Mouse (Mus musculus) midbrain, embryonic 14.5 days (tissue): ENCODE results near the gene S100pbp. TPM values are rescaled to one million over a fixed set of nuclear protein-coding genes. Genes with fewer than 3 reads are reported as not detected.

Experiments
- ATAC-seq: fragments of 200-750 bp; cut with Nextera tagmentation; 2 replicates; pipeline ENCODE4 v1.8.0; 2017; ENCODE audit warnings: moderate number of reproducible peaks, moderate library complexity; ENCODE audit not compliant: low FRiP score, low TSS enrichment
- DNase-seq: peaks from one replicate; pipeline ENCODE4 v3.0.0-alpha.2; 2015
- H3K27ac ChIP-seq: fragments of 300-500 bp; sonication (generic); replicated peaks from 2 replicates; pipeline ENCODE4 v1.5.1; 2014; ENCODE audit warnings: mild to moderate bottlenecking, low read depth, low read length, moderate library complexity
- H3K27me3 ChIP-seq: fragments of 300-500 bp; sonication (generic); 2 replicates; pipeline ENCODE4 v1.6.1; 2014; ENCODE audit warnings: low read length, control low read depth, mixed read lengths; ENCODE audit not compliant: control insufficient read depth, insufficient read depth
- H3K36me3 ChIP-seq: fragments of 300-500 bp; sonication (generic); 2 replicates; pipeline ENCODE4 v1.6.1; 2014; ENCODE audit warnings: low read length, control low read depth; ENCODE audit not compliant: control insufficient read depth, insufficient read depth
- H3K4me1 ChIP-seq: fragments of 300-500 bp; sonication (generic); 2 replicates; pipeline ENCODE4 v1.6.1; 2014; ENCODE audit warnings: mild to moderate bottlenecking, antibody characterized with exemption, low read length, control low read depth; ENCODE audit not compliant: control insufficient read depth, insufficient read depth
- H3K4me2 ChIP-seq: fragments of 300-500 bp; sonication (generic); 2 replicates; pipeline ENCODE4 v1.6.1; 2014; ENCODE audit warnings: mild to moderate bottlenecking, low read length, moderate library complexity
- H3K4me3 ChIP-seq: fragments of 300-500 bp; sonication (generic); replicated peaks from 2 replicates; pipeline ENCODE4 v1.5.1; 2014; ENCODE audit warnings: low read depth, low read length
- H3K9ac ChIP-seq: fragments of 300-500 bp; sonication (generic); replicated peaks from 2 replicates; pipeline ENCODE4 v1.6.1; 2014; ENCODE audit warnings: mild to moderate bottlenecking, low read length, moderate library complexity
- H3K9me3 ChIP-seq: fragments of 300-500 bp; sonication (generic); 2 replicates; pipeline ENCODE4 v1.6.1; 2016; ENCODE audit warnings: low read length, control low read depth, mixed read lengths; ENCODE audit not compliant: control insufficient read depth
- WGBS: fragments of 180-500 bp; shearing (Covaris S2); extraction: QIAGEN DNeasy Blood & Tissue Kit; methylation state at CpG from one replicate; pipeline ENCODE4 v1.1.7; 2014; 5-methylcytosine and 5-hydroxymethylcytosine counted together
- polyA plus RNA-seq: library from polyadenylated mRNA; unstranded; fragments of >200 nt; fragmentation: Nextera tagmentation; extraction: Ambion mirVana; gene quantifications from 2 replicates; pipeline ENCODE4 v1.2.1, GENCODE M21; 2014

S100pbp gene
- polyA plus RNA-seq, 1 experiment from 2014 or later = 23.7 TPM

DNA sequence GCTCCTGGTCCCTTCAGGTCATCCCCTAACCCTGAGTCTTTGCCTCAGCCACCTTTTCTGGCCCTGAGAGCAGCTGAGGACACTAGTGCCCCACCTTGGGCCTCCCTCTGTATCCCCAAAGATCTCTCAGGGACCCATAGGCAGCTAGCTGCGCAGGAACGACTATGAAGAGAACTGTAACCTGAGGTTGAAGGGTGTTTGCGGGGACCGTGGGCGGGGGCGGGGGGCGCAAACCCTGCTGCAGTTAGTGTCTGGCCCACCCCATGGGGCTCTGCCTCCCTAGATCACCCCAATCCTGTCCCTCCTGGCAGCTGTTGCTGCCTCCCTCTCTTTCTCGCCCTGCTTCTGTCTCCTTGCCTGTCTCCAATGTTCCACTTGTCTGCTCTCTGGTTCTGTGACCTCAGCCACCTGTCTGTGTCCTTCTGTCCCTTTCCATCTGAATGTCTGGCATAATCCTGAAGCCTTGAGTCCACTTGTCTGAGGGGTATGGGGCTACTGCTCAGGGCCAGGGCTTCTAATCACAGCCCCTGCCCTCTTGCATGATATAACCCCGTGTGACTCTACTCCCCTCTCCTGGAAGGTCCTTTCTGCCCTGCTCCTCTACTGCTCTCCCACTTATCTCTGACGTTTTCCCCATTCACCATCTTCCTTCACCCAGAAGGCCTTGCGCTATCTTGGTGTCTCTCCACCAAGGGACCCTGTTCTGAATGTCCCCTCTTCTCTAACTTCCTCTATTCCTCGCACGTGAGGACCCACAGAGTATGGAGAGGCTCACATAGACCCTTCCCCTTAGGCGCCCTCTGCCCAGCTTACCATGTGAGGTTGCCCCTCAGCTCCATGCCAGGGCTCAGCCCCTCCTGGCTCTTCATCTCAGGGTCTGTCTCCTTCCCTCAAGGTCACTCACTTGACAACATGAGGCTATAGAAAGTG lies 51.9 kb downstream of the S100pbp start:
- peak overlapping the region; percentile 97 for H3K4me2 ChIP-seq
- DNase-seq = no peak
- ATAC-seq = no peak

DNA sequence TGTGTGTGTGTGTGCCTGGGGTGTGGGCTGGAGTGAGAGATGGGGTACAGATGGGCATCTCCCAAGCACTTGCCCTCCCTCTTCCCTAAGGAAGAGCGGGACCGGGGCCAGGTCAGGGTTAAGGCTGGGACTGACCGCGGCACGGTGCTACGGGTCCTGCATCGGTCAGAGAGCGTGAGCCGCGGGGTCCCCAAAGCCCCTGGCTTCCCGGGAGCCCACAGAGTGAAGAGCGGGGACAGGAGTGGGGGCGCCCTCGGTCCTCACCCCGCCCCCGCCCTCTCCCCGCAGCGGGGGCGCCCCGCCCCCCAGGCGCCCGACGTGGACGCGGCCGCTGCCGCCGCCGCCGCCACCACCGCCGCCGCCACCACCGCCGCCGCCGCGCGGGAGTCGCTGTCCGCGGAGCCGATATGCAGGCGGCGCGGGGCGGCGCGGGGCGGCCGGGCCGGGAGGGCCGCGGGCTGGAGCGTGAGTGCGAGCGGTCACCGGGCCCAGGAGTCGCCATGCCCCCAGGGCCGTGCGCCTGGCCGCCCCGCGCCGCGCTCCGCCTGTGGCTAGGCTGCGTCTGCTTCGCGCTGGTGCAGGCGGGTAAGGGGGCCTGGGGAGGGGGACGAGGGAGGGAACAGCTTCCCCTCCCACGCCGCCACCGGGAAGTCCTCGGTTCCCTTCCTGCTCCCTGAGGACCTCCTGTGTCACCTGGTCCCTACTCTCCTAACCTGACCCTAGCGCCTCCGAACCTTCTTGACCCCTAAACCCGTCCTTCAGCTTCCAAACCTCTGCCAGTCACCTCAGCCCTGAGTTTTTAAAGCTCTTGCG lies 52.7 kb downstream of the S100pbp start, which contains the start of gene Fndc5:
Gene Fndc5, plus strand, starts transcription at position 421 of the 813 bp plus-strand sequence.
- Histone ChIP-seq H3K9me3 (no peaks in the 10 kb centered on the region), H3K4me3 (peak within 1 kb of the TSS; percentile 47), H3K4me2 (peak within 1 kb of the TSS; percentile 97), H3K4me1 (peaks cover 13% of the 10 kb centered on the region), H3K9ac (peak within 1 kb of the TSS; percentile 83), H3K27me3 (peaks cover 26% of the 10 kb centered on the region), H3K36me3 (no peaks in the 10 kb centered on the region), H3K27ac (no peak within 1 kb of the TSS)
- DNase-seq (peak; percentile 65), ATAC-seq (peak; percentile 43; the same call in 1 of the 2 replicates)
- 2% methylated on average over 49 of the region's 80 CpGs for WGBS

More for the DNA sequence above, 51.9 kb downstream of the S100pbp start:
- Histone ChIP-seq H3K4me1 (peaks cover 16% of the 10 kb centered on the region), H3K36me3 (no peaks in the 10 kb centered on the region), H3K4me3 (peak overlapping the region; percentile 47), H3K9me3 (no peaks in the 10 kb centered on the region), H3K27me3 (peaks cover 26% of the 10 kb centered on the region), H3K27ac (no peak overlapping the region), H3K9ac (peak overlapping the region; percentile 83)
- 39% methylated on average over 14 of the region's 14 CpGs for WGBS

DNA sequence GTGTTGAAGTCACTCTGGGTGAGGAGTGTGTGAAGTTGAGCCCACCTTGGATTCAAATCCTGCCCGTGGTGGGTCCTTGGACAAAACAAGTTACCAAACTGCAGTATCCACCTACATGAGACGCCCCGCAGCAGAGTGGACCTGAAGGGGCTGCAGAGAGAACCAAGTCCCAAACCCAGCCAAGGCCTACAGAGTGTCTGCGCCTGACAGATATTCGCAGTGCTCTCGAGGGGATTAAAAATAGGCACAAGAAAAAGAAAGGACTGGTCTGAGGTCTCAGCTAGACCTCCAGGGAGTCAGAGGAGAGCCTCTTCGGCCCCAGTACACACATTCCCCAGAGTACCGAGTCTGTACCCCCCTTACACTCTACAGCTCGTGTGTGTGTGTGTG lies 53.3 kb downstream of the S100pbp start:
- H3K9ac ChIP-seq = peak overlapping the region; percentile 83; the same call in 1 of the 2 replicates
- H3K27me3 ChIP-seq = peaks cover 26% of the 10 kb centered on the region
- WGBS = 27% methylated on average over 9 of the region's 9 CpGs
- peaks cover 8% of the 10 kb centered on the region; the same call in 1 of the 2 replicates for H3K4me1 ChIP-seq
- H3K27ac ChIP-seq = no peak overlapping the region
- no peak for ATAC-seq
- H3K4me3 ChIP-seq = peak overlapping the region; percentile 47
- no peak for DNase-seq
- H3K36me3 ChIP-seq = no peaks in the 10 kb centered on the region
- H3K9me3 ChIP-seq = no peaks in the 10 kb centered on the region
- peak overlapping the region; percentile 97 for H3K4me2 ChIP-seq

DNA sequence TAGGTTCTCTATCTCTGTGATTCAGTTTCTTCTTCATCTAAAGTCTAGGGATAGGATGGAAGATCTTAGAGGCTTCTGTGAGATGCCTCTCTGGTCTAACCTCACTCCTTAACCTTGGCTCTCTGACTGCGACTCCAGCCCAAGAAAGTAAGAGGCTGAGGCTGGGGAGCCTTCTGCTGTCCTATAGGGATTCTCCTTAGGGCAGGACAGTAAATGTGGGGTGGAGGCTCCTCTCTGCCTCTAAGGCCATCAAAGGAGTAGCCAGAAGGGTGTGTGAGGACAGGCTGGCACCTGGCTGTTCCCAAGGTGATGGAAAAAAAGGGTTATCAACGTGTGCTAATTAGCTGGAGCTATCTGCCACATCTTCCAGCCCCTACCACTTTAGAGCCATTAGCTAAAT lies 53.9 kb downstream of the S100pbp start:
- peaks cover 11% of the 10 kb centered on the region for H3K4me1 ChIP-seq
- whole genome bisulfite sequencing = 67% methylated on average over 2 of the region's 2 CpGs
- no peak overlapping the region for H3K4me3 ChIP-seq
- H3K9me3 ChIP-seq = no peaks in the 10 kb centered on the region
- no peak overlapping the region for H3K4me2 ChIP-seq
- H3K36me3 ChIP-seq = no peaks in the 10 kb centered on the region
- H3K27ac ChIP-seq = no peak overlapping the region
- ATAC-seq (no peak), DNase-seq (no peak)
- peaks cover 26% of the 10 kb centered on the region for H3K27me3 ChIP-seq
- no peak overlapping the region for H3K9ac ChIP-seq

DNA sequence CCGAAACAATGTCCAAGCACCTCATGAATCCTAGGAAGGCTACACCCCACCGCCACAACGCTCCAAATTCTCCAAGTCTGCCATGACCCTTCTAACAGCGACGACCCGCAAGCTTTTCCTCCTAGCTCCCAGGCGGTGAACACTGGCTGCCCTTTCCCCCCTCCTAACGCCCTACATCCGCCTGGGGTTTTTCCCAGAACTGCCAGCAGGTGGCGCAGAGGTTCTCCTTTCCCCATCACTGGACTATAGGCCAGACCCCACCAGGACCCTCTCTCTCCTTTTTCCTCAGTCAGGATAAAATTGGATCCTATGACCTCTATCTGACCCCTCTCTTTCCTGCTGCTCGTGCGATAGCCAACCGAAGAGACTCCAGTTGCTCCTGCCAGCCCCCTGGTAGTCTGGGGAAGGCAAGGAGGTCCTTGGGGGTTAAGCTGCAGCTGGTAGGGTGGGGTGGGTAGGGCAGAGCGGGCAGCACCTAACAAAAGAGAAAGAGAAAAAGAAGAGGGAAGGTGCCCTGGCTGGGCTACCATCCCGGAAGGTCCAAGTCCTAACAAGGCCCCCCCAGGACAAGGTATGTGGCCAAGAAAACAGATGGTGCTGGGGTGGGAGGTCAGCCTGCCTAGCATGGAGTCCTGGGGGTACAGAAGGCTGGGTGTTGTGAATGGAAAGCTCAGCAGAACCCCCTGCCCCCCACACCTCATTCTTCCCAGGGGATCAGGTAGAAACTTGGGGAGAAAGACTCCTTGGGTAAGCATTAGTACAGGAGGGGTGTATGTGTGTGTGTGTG lies 54.5 kb downstream of the S100pbp start:
- Histone ChIP-seq H3K27me3 (peaks cover 26% of the 10 kb centered on the region), H3K9me3 (no peaks in the 10 kb centered on the region), H3K27ac (no peak overlapping the region), H3K4me1 (peaks cover 14% of the 10 kb centered on the region), H3K4me2 (0 out of 2 replicates have a peak overlapping the region, but pooled peaks have one; percentile 21), H3K4me3 (no peak overlapping the region), H3K9ac (no peak overlapping the region), H3K36me3 (no peaks in the 10 kb centered on the region)
- DNase-seq (peak; percentile 88), ATAC-seq (no peak)
- WGBS = 11% methylated on average over 15 of the region's 15 CpGs

DNA sequence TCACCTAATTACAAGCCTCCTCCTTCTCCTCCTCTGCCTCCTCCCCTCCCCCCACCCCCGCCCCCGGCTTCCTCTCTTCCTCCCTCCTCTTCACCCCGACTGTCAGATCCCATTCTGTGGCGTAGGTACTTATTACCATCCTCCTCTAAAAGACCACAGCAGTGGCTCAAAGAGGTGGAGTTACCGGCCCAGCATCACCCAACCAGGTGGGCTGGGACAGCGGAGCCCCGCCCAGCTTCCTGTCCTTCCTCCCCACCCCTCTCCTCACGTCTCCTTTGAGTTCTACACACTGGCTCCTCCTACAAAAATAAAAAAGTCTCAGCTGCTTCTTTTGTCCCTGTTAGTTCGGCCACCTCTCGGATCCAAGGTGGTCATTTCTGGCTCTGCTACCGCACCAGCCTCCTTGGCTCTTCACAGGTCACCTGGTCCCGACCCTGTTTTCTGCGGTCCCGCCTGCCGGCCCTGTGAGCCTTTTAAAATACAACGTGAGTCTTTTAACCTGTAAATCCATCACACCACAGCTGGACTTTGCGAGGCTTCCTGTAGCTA lies 58.7 kb downstream of the S100pbp start:
- no peak for DNase-seq
- H3K9ac ChIP-seq = no peak overlapping the region

DNA sequence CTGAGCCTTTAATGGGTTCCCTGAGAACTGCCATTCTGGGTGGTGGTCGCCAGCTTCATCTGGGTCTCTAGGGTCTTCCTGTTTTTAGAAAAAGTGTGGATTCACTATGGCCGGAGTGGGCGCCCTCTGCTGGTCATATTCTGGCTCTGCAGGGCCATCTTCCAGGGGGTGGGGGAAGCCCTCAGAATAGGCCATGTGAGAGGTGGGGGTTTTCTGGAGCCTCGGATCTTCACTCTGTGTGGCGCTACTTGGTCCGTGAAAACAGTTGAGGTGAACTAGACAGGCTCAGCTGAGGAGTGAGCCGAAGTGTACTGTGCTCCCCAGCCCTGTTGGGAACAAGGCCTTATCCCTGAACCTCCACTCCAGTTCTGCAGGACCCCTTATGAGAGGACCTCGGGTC lies 59.4 kb downstream of the S100pbp start:
- H3K4me2 ChIP-seq = peak overlapping the region; percentile 40
- DNase-seq (peak; percentile 78), ATAC-seq (no peak)
- H3K9me3 ChIP-seq = no peaks in the 10 kb centered on the region
- peaks cover under 1% of the 10 kb centered on the region; the same call in 1 of the 2 replicates for H3K27me3 ChIP-seq
- no peak overlapping the region for H3K4me3 ChIP-seq
- WGBS = 3% methylated on average over 8 of the region's 8 CpGs
- peaks cover 28% of the 10 kb centered on the region for H3K4me1 ChIP-seq
- H3K36me3 ChIP-seq = no peaks in the 10 kb centered on the region
- H3K27ac ChIP-seq = no peak overlapping the region
- H3K9ac ChIP-seq = no peak overlapping the region

More for the DNA sequence above, 58.7 kb downstream of the S100pbp start:
- WGBS = 8% methylated on average over 17 of the region's 17 CpGs
- no peaks in the 10 kb centered on the region for H3K36me3 ChIP-seq
- H3K9me3 ChIP-seq = no peaks in the 10 kb centered on the region
- no peak overlapping the region for H3K27ac ChIP-seq
- peaks cover 22% of the 10 kb centered on the region for H3K4me1 ChIP-seq
- peak overlapping the region; percentile 40 for H3K4me2 ChIP-seq
- peaks cover 5% of the 10 kb centered on the region for H3K27me3 ChIP-seq
- ATAC-seq = no peak
- no peak overlapping the region for H3K4me3 ChIP-seq

DNA sequence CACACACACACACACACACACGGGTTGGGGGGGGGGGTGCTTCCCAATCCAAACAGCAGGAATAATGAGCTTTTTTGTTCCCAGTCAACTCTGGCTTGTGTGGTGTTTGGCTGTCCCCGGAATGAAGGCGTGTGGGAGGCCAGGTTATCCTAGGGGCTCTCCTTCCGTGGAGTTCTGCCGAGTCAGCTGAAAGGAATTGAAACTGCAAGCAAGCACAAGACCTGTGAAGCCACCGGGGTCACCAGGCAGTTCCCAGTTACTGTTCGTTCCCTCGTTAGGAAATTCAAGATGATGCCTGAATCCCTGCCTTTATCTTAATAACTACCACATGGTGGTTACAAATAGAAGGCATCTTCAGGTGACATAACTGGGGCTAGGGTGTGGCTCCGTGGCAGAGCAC lies 60.1 kb downstream of the S100pbp start:
- DNase-seq (no peak), ATAC-seq (no peak)
- Histone ChIP-seq H3K27ac (no peak overlapping the region), H3K4me1 (peaks cover 34% of the 10 kb centered on the region), H3K9me3 (no peaks in the 10 kb centered on the region), H3K4me3 (no peak overlapping the region), H3K27me3 (no peaks in the 10 kb centered on the region), H3K36me3 (no peaks in the 10 kb centered on the region), H3K9ac (no peak overlapping the region), H3K4me2 (no peak overlapping the region)
- 56% methylated on average over 9 of the region's 9 CpGs for WGBS
